Mouse (Mus musculus): ENCODE measurements around the gene Olfr71. TPM values are rescaled to one million over a fixed set of nuclear protein-coding genes. Genes with fewer than 3 reads are reported as not detected.

Gene Olfr71
- polyA plus RNA-seq, 1 experiment: not detected

- Histone ChIP-seq H3K79me3 (ENCODE audit: low read depth) (no peaks in the 10 kb centered on the region), H3K27me3 (ENCODE audit: control insufficient read depth, insufficient read depth, insufficient read length) (peaks cover 8% of the 10 kb centered on the region), H3ac (ENCODE audit: control insufficient read depth, insufficient read length, low read depth) (no peak overlapping the region), H3K4me3 (ENCODE audit: insufficient read depth, poor library complexity, severe bottlenecking) (no peak overlapping the region), H3K79me2 (ENCODE audit: control insufficient read depth, insufficient read depth) (no peaks in the 10 kb centered on the region), H3K36me3 (ENCODE audit: control insufficient read depth, insufficient read depth) (no peaks in the 10 kb centered on the region)
- no peak for TF ChIP-seq CEBPB (IDR thresholded peaks at IDR 0.05; ENCODE audit: low read depth)
- TF ChIP-seq MYOG (IDR thresholded peaks at IDR 0.05; ENCODE audit: control insufficient read depth, extremely low read depth, insufficient read length): no peak
- no peak for TF ChIP-seq FOSL1 (IDR thresholded peaks at IDR 0.05; ENCODE audit: insufficient read depth, low read length, poor library complexity, severe bottlenecking)
- no peak for TF ChIP-seq MYOD1 (IDR thresholded peaks at IDR 0.05; ENCODE audit: control insufficient read depth, insufficient read length, low read depth)
- TF ChIP-seq CTCF (IDR thresholded peaks at IDR 0.05; ENCODE audit: control insufficient read depth, insufficient read depth, insufficient read length): no peak
- no peak for TF ChIP-seq USF1 (IDR thresholded peaks at IDR 0.05; ENCODE audit: low read depth)
- TF ChIP-seq MAX (IDR thresholded peaks at IDR 0.05): no peak
Measured at GRCm38 (mm10) chr4:43695249-43695671, 14.8 kb downstream of the Olfr71 start.

- TF ChIP-seq MYOD1 (IDR thresholded peaks at IDR 0.05; ENCODE audit: control insufficient read depth, insufficient read length, low read depth) (no peak), MAX (IDR thresholded peaks at IDR 0.05) (no peak), MYOG (IDR thresholded peaks at IDR 0.05; ENCODE audit: control insufficient read depth, extremely low read depth, insufficient read length) (no peak)
- Histone ChIP-seq H3K27me3 (ENCODE audit: control insufficient read depth, insufficient read depth, insufficient read length) (peaks cover 14% of the 10 kb centered on the region), H3ac (ENCODE audit: control insufficient read depth, insufficient read length, low read depth) (no peak overlapping the region), H3K79me3 (ENCODE audit: low read depth) (no peaks in the 10 kb centered on the region), H3K36me3 (ENCODE audit: control insufficient read depth, insufficient read depth) (no peaks in the 10 kb centered on the region), H3K4me3 (ENCODE audit: insufficient read depth, poor library complexity, severe bottlenecking) (no peak overlapping the region), H3K79me2 (ENCODE audit: control insufficient read depth, insufficient read depth) (no peaks in the 10 kb centered on the region)
Measured at GRCm38 (mm10) chr4:43694439-43695248, 15.4 kb downstream of the Olfr71 start.

GRCm38 (mm10) chr4:43693806-43694241 is 16.2 kb downstream of the Olfr71 start:
- no peaks in the 10 kb centered on the region for H3K36me3 ChIP-seq (ENCODE audit: control insufficient read depth, insufficient read depth)
- no peak for TF ChIP-seq CTCF (IDR thresholded peaks at IDR 0.05; ENCODE audit: control insufficient read depth, insufficient read depth, insufficient read length)
- TF ChIP-seq MAX (IDR thresholded peaks at IDR 0.05): peak; percentile 76
- peak; percentile 16 for TF ChIP-seq FOSL1 (IDR thresholded peaks at IDR 0.05; ENCODE audit: insufficient read depth, low read length, poor library complexity, severe bottlenecking)
- no peak for TF ChIP-seq CEBPB (IDR thresholded peaks at IDR 0.05; ENCODE audit: low read depth)
- peak; percentile 12 for TF ChIP-seq MYOD1 (IDR thresholded peaks at IDR 0.05; ENCODE audit: control insufficient read depth, insufficient read length, low read depth)
- TF ChIP-seq MYOG (IDR thresholded peaks at IDR 0.05; ENCODE audit: control insufficient read depth, extremely low read depth, insufficient read length): no peak
- peak; percentile 91 for TF ChIP-seq USF1 (IDR thresholded peaks at IDR 0.05; ENCODE audit: low read depth)
- no peak overlapping the region for H3K4me3 ChIP-seq (ENCODE audit: insufficient read depth, poor library complexity, severe bottlenecking)
- H3K79me2 ChIP-seq (ENCODE audit: control insufficient read depth, insufficient read depth): no peaks in the 10 kb centered on the region
- H3ac ChIP-seq (ENCODE audit: control insufficient read depth, insufficient read length, low read depth): no peak overlapping the region
- H3K27me3 ChIP-seq (ENCODE audit: control insufficient read depth, insufficient read depth, insufficient read length): peaks cover 20% of the 10 kb centered on the region
- no peaks in the 10 kb centered on the region for H3K79me3 ChIP-seq (ENCODE audit: low read depth)

- Histone ChIP-seq H3K4me3 (ENCODE audit: insufficient read depth, poor library complexity, severe bottlenecking) (no peak overlapping the region), H3K27me3 (ENCODE audit: control insufficient read depth, insufficient read depth, insufficient read length) (peaks cover 44% of the 10 kb centered on the region), H3ac (ENCODE audit: control insufficient read depth, insufficient read length, low read depth) (no peak overlapping the region), H3K36me3 (ENCODE audit: control insufficient read depth, insufficient read depth) (no peaks in the 10 kb centered on the region), H3K79me2 (ENCODE audit: control insufficient read depth, insufficient read depth) (no peaks in the 10 kb centered on the region), H3K79me3 (ENCODE audit: low read depth) (no peaks in the 10 kb centered on the region)
- TF ChIP-seq MAX (IDR thresholded peaks at IDR 0.05) (no peak), MYOG (IDR thresholded peaks at IDR 0.05; ENCODE audit: control insufficient read depth, extremely low read depth, insufficient read length) (no peak), CEBPB (IDR thresholded peaks at IDR 0.05; ENCODE audit: low read depth) (no peak), FOSL1 (IDR thresholded peaks at IDR 0.05; ENCODE audit: insufficient read depth, low read length, poor library complexity, severe bottlenecking) (no peak), USF1 (IDR thresholded peaks at IDR 0.05; ENCODE audit: low read depth) (no peak), CTCF (IDR thresholded peaks at IDR 0.05; ENCODE audit: control insufficient read depth, insufficient read depth, insufficient read length) (no peak), MYOD1 (IDR thresholded peaks at IDR 0.05; ENCODE audit: control insufficient read depth, insufficient read length, low read depth) (no peak)
Measured at GRCm38 (mm10) chr4:43691026-43691425, 19.0 kb downstream of the Olfr71 start.

GRCm38 (mm10) chr4:43690021-43690420 is 20.0 kb downstream of the Olfr71 start:
- Histone ChIP-seq H3K27me3 (ENCODE audit: control insufficient read depth, insufficient read depth, insufficient read length) (peaks cover 54% of the 10 kb centered on the region), H3K4me3 (ENCODE audit: insufficient read depth, poor library complexity, severe bottlenecking) (no peak overlapping the region), H3K36me3 (ENCODE audit: control insufficient read depth, insufficient read depth) (no peaks in the 10 kb centered on the region), H3ac (ENCODE audit: control insufficient read depth, insufficient read length, low read depth) (no peak overlapping the region), H3K79me2 (ENCODE audit: control insufficient read depth, insufficient read depth) (no peaks in the 10 kb centered on the region), H3K79me3 (ENCODE audit: low read depth) (no peaks in the 10 kb centered on the region)
- no peak for TF ChIP-seq CTCF (IDR thresholded peaks at IDR 0.05; ENCODE audit: control insufficient read depth, insufficient read depth, insufficient read length)
- TF ChIP-seq MYOD1 (IDR thresholded peaks at IDR 0.05; ENCODE audit: control insufficient read depth, insufficient read length, low read depth): no peak
- no peak for TF ChIP-seq MAX (IDR thresholded peaks at IDR 0.05)
- no peak for TF ChIP-seq USF1 (IDR thresholded peaks at IDR 0.05; ENCODE audit: low read depth)
- no peak for TF ChIP-seq CEBPB (IDR thresholded peaks at IDR 0.05; ENCODE audit: low read depth)
- no peak for TF ChIP-seq MYOG (IDR thresholded peaks at IDR 0.05; ENCODE audit: control insufficient read depth, extremely low read depth, insufficient read length)
- no peak for TF ChIP-seq FOSL1 (IDR thresholded peaks at IDR 0.05; ENCODE audit: insufficient read depth, low read length, poor library complexity, severe bottlenecking)

Measured in C2C12 (cell line).